Mouse (Mus musculus) layer of hippocampus, adult 2 months (tissue): ENCODE data around the gene Gzmn. TPM values are rescaled to one million over a fixed set of nuclear protein-coding genes. Genes with fewer than 3 reads are reported as not detected.

Experiments
- DNase-seq, 2 experiments: peaks; one replicate each; pipeline ENCODE4 v3.0.0; 2022; ENCODE audit warnings: low spot score in 2 of 2
- H3K27ac ChIP-seq: fragments of 200-600 bp; 2 replicates; pipeline ENCODE4 v1.8.1; 2022
- H3K4me3 ChIP-seq: fragments of 200-600 bp; 2 replicates; pipeline ENCODE4 v1.8.1; 2022; ENCODE audit warnings: mild to moderate bottlenecking
- CTCF ChIP-seq: fragments of 200-600 bp; conservative IDR thresholded peaks from 2 replicates; pipeline ENCODE4 v1.8.1; 2022; ENCODE audit warnings: antibody characterized with exemption, mild to moderate bottlenecking, moderate library complexity
- total RNA-seq, 2 experiments: library from RNA; stranded (reverse); gene quantifications; 2 replicates each; pipeline ENCODE4 v1.2.3; 2021

Gzmn gene
- total RNA-seq, 2 experiments from 2014 or later: not detected

- Histone ChIP-seq H3K4me3 (no peak overlapping the region), H3K27ac (no peak overlapping the region)
- no peak for DNase-seq
- peak; percentile 61 for TF ChIP-seq CTCF
These were observed 46.1 kb downstream of the Gzmn start for GRCm38 (mm10) chr14:56128341-56128740.

GRCm38 (mm10) chr14:56123516-56123915 lies 50.9 kb downstream of the Gzmn start:
- Histone ChIP-seq H3K4me3 (no peak overlapping the region), H3K27ac (no peak overlapping the region)
- DNase-seq: no peak
- TF ChIP-seq CTCF: no peak

DNA sequence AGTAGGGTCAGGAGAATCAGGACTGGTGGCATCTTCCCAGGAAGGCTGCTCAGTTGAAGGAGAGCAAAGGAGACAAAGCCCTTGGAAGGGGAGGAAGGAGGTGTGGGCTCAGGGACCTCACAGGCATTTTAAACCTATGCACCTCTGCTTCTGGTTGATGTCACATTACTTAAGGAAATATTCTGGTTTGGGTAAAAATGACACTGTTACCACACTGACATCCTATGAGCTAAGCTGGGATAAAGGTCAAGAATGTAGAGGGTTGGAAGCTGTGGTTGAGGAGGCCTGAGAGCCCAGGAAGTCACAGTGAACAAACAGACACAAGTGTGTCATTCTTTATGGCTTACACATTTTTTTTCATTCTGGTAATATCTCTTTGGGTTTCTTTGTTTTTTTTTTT lies 53.9 kb downstream of the Gzmn start, which contains the start of gene Gzme:
TSS of gene Gzme (minus strand) at position 101 of the 400 bp plus-strand sequence.
- no peak within 1 kb of the TSS for H3K4me3 ChIP-seq
- no peak within 1 kb of the TSS for H3K27ac ChIP-seq
- DNase-seq: no peak
- TF ChIP-seq CTCF: no peak

Other genes with a start within 250 kb of the Gzmn start
- gene Cma1, start 229.9 kb downstream of the Gzmn start, total RNA-seq: under 1 TPM in 1 of 2 experiments, not detected in 1; 0.69 TPM
- gene Cma2, start 223.6 kb downstream of the Gzmn start, total RNA-seq: not detected
- not detected for gene Mcpt1, start 156.6 kb downstream of the Gzmn start, total RNA-seq
- gene Mcpt9, start 144.1 kb downstream of the Gzmn start, total RNA-seq: not detected
- not detected for gene Mcpt2, start 132.6 kb downstream of the Gzmn start, total RNA-seq
- under 1 TPM; 0.54 to 1.00 TPM for gene Mcpt4, start 112.3 kb downstream of the Gzmn start, total RNA-seq
- gene Mcpt8, start 89.3 kb downstream of the Gzmn start, total RNA-seq: not detected
- gene Ctsg, start 72.0 kb downstream of the Gzmn start, total RNA-seq: not detected
- not detected for gene Gzme, start 54.0 kb downstream of the Gzmn start, total RNA-seq
- gene Gzmd, start 42.0 kb downstream of the Gzmn start, total RNA-seq: not detected
- not detected for gene Gzmg, start 15.0 kb downstream of the Gzmn start, total RNA-seq
- gene Gzmf, start 36.8 kb upstream of the Gzmn start, total RNA-seq: not detected
- not detected for gene Gzmc, start 60.1 kb upstream of the Gzmn start, total RNA-seq
- gene Gzmb, start 87.7 kb upstream of the Gzmn start, total RNA-seq: not detected
- gene Atp12a, start 190.5 kb upstream of the Gzmn start, total RNA-seq: not detected
- under 1 TPM; 0.51 to 0.79 TPM for gene Rnf17, start 228.0 kb upstream of the Gzmn start, total RNA-seq